Comparison of ENCODE assay signal across 8 mouse cellular contexts in genomic region chr4:147936331-147936954, GRCm38 (mm10). TPM values are rescaled to one million over a fixed set of nuclear protein-coding genes. Genes with fewer than 3 reads are reported as not detected.
DNase-seq lines count a peak whose midpoint lies in the region; ATAC-seq and TF ChIP-seq lines count a peak whose summit lies in the region.

Gene Plod1 (minus strand): TSS chr4:147936767.

- under 1% methylated on average over 51 of the region's 51 CpGs for WGBS in hindbrain, embryonic 10.5 days
- under 1% methylated on average over 46 of the region's 51 CpGs for WGBS in lung, embryonic 15.5 days
- WGBS in olfactory bulb, adult 2 months: under 1% methylated on average over 51 of the region's 51 CpGs

- no peak for TF ChIP-seq CTCF in olfactory bulb, adult 2 months (IDR thresholded peaks at IDR 0.05; ENCODE audit: insufficient read depth, low read depth, low read length)

- H3K36me3 ChIP-seq in hindbrain, embryonic 10.5 days: peaks cover 3% of the 10 kb centered on the region; the same call in 1 of the 2 replicates
- H3K36me3 ChIP-seq in lung, embryonic 15.5 days: no peaks in the 10 kb centered on the region

- peak; percentile 81 for DNase-seq in NIH3T3 (ENCODE audit: low read depth)
- DNase-seq in cerebellum, postnatal 14 days: peak; percentile 64 to 69
- peak; percentile 65 to 74 for DNase-seq in frontal cortex, postnatal 10 days (ENCODE audit: low spot score in 2 of 2)
- peak; percentile 76 for DNase-seq in hindbrain, embryonic 10.5 days (ENCODE audit: low spot score)
- peak; percentile 40 for DNase-seq in layer of hippocampus, adult 9-10 months (ENCODE audit: low spot score)
- DNase-seq in thymus, postnatal 0 days (ENCODE audit: low spot score): peak; percentile 67

- H3K4me1 ChIP-seq in hindbrain, embryonic 10.5 days (replicated peaks): peaks cover 54% of the 10 kb centered on the region
- H3K4me1 ChIP-seq in lung, embryonic 15.5 days: peaks cover 33% of the 10 kb centered on the region
- H3K4me1 ChIP-seq in olfactory bulb, adult 2 months (ENCODE audit: control insufficient read depth, insufficient read depth, low read length): peaks cover 16% of the 10 kb centered on the region

- peak within 1 kb of the TSS; percentile 82 for H3K4me3 ChIP-seq in hindbrain, embryonic 10.5 days
- H3K4me3 ChIP-seq in lung, embryonic 15.5 days: peak within 1 kb of the TSS; percentile 56
- peak within 1 kb of the TSS; percentile 58 for H3K4me3 ChIP-seq in olfactory bulb, adult 2 months (ENCODE audit: insufficient read depth, low read depth, low read length)

- peak; percentile 67 for ATAC-seq in lung, embryonic 15.5 days (ENCODE audit: borderline replicate concordance, extremely low read depth, low FRiP score, low TSS enrichment)

- peak within 1 kb of the TSS; percentile 75 for H3K4me2 ChIP-seq in lung, embryonic 15.5 days

- peaks cover 8% of the 10 kb centered on the region; the same call in 1 of the 2 replicates for H3K27me3 ChIP-seq in hindbrain, embryonic 10.5 days (ENCODE audit: insufficient read depth, poor library complexity, severe bottlenecking)
- H3K27me3 ChIP-seq in lung, embryonic 15.5 days: no peaks in the 10 kb centered on the region

- TF ChIP-seq POLR2A in olfactory bulb, adult 2 months (IDR thresholded peaks at IDR 0.05; ENCODE audit: insufficient read depth, low read depth, low read length): peak; percentile 66; the same call in 1 of the 2 replicates

- H3K9me3 ChIP-seq in hindbrain, embryonic 10.5 days: no peaks in the 10 kb centered on the region
- no peaks in the 10 kb centered on the region for H3K9me3 ChIP-seq in lung, embryonic 15.5 days

- peak within 1 kb of the TSS; percentile 72 for H3K9ac ChIP-seq in lung, embryonic 15.5 days

- peak within 1 kb of the TSS; percentile 90 for H3K27ac ChIP-seq in hindbrain, embryonic 10.5 days
- peak within 1 kb of the TSS; percentile 56 for H3K27ac ChIP-seq in lung, embryonic 15.5 days
- no peak within 1 kb of the TSS for H3K27ac ChIP-seq in olfactory bulb, adult 2 months (ENCODE audit: insufficient read depth, low read depth, low read length)

RNA-seq across cellular contexts. Expression of gene Plod1, which starts in this region (rescaled TPM):
- polyA plus RNA-seq in hindbrain, embryonic 10.5 days (2016; fragmentation: Nextera tagmentation; extraction: Ambion mirVana): 30.5 and 31.2 TPM in 2 replicates
- 46.3 and 48.4 TPM in 2 replicates for polyA plus RNA-seq in lung, embryonic 15.5 days (2015; fragmentation: Nextera tagmentation; extraction: Ambion mirVana)
- not detected in 2 replicates for polyA plus RNA-seq in olfactory bulb, adult 2 months (2012; ENCODE audit: insufficient read depth, insufficient read length, low replicate concordance, missing spikeins)
- 11.4 TPM in 2 replicates for polyA plus RNA-seq in thymus, postnatal 0 days (2015; fragmentation: Nextera tagmentation; extraction: Ambion mirVana)

Comparison
In these comparisons a context has a peak if more than half of its experiments do, and no peak if none do; other contexts are left out.
1. RNA of gene Plod1 (polyA plus RNA-seq): 46.3 to 48.4 TPM in lung, embryonic 15.5 days, 30.5 to 31.2 TPM in hindbrain, embryonic 10.5 days and 11.4 TPM in thymus, postnatal 0 days; not detected in olfactory bulb, adult 2 months; every median in the first group is over 10 times any median in the second.
2. Peak in every context shown above with its lines, with median percentiles within 50 percentile points of each other: DNase-seq and H3K4me3 ChIP-seq.